Mouse (Mus musculus) C2C12 (cell line): ENCODE measurements at regions not wholly inside any gene's neighbourhood (a gene's known extent, or its start where the extent isn't known, plus 50 kb on each side); places are given as distances from the start of the nearest gene placed in this dataset.

Source experiments
- H3K27me3 ChIP-seq: one replicate; pipeline ENCODE4 v1.6.1; 2011; ENCODE audit not compliant: control insufficient read depth, insufficient read depth, insufficient read length
- H3K36me3 ChIP-seq: one replicate; pipeline ENCODE4 v1.6.1; 2011; ENCODE audit not compliant: control insufficient read depth, insufficient read depth
- H3K4me3 ChIP-seq: one replicate; pipeline ENCODE4 v1.5.1; 2011; ENCODE audit warnings: mild to moderate bottlenecking, control low read depth; ENCODE audit not compliant: poor library complexity, insufficient read depth, severe bottlenecking
- H3K79me2 ChIP-seq: one replicate; pipeline ENCODE4 v1.6.1; 2011; ENCODE audit not compliant: control insufficient read depth, insufficient read depth
- H3K79me3 ChIP-seq: one replicate; pipeline ENCODE4 v1.6.1; 2011; ENCODE audit warnings: low read depth, control low read depth
- H3ac ChIP-seq: one replicate; pipeline ENCODE3; 2011; ENCODE audit warnings: low read depth; ENCODE audit not compliant: control insufficient read depth, insufficient read length
- CEBPB ChIP-seq: IDR thresholded peaks from one replicate; pipeline ENCODE4 v1.6.1; 2011; ENCODE audit warnings: low read depth, mild to moderate bottlenecking, control low read depth, moderate library complexity
- CTCF ChIP-seq: IDR thresholded peaks from one replicate; pipeline ENCODE4 v1.5.1; 2011; ENCODE audit not compliant: control insufficient read depth, insufficient read depth, insufficient read length
- FOSL1 ChIP-seq: IDR thresholded peaks from one replicate; pipeline ENCODE4 v1.8.0; 2011; ENCODE audit warnings: mild to moderate bottlenecking, low read length; ENCODE audit not compliant: poor library complexity, insufficient read depth, severe bottlenecking
- MAX ChIP-seq: IDR thresholded peaks from one replicate; pipeline ENCODE4 v1.6.1; 2011; ENCODE audit warnings: mild to moderate bottlenecking, control low read depth
- MYOD1 ChIP-seq: IDR thresholded peaks from one replicate; pipeline ENCODE4 v1.6.1; 2011; ENCODE audit warnings: low read depth; ENCODE audit not compliant: control insufficient read depth, insufficient read length
- MYOG ChIP-seq: IDR thresholded peaks from one replicate; pipeline ENCODE4 v1.6.1; 2011; ENCODE audit not compliant: control insufficient read depth, insufficient read length; ENCODE audit errors: extremely low read depth
- USF1 ChIP-seq: IDR thresholded peaks from one replicate; pipeline ENCODE4 v1.6.1; 2011; ENCODE audit warnings: low read depth, mild to moderate bottlenecking, control low read depth, moderate library complexity

GRCm38 (mm10) chr9:93846411-93846810, 691.5 kb downstream of the 1190002N15Rik start:
- H3K79me3 ChIP-seq: no peaks in the 10 kb centered on the region
- no peak for TF ChIP-seq FOSL1
- no peak for TF ChIP-seq MAX
- no peak for TF ChIP-seq CEBPB
- no peak for TF ChIP-seq MYOD1
- TF ChIP-seq USF1: no peak
- TF ChIP-seq MYOG: no peak
- no peak for TF ChIP-seq CTCF
- no peaks in the 10 kb centered on the region for H3K36me3 ChIP-seq
- no peak overlapping the region for H3ac ChIP-seq
- no peak overlapping the region for H3K4me3 ChIP-seq
- no peaks in the 10 kb centered on the region for H3K27me3 ChIP-seq
- H3K79me2 ChIP-seq: no peaks in the 10 kb centered on the region

GRCm38 (mm10) chr9:93843869-93844268, 694.0 kb downstream of the 1190002N15Rik start:
- no peak overlapping the region for H3ac ChIP-seq
- no peaks in the 10 kb centered on the region for H3K36me3 ChIP-seq
- no peaks in the 10 kb centered on the region for H3K79me3 ChIP-seq
- TF ChIP-seq FOSL1 (no peak), MYOG (no peak), MAX (no peak), CEBPB (no peak), MYOD1 (no peak), CTCF (no peak), USF1 (no peak)
- no peak overlapping the region for H3K4me3 ChIP-seq
- no peaks in the 10 kb centered on the region for H3K27me3 ChIP-seq
- H3K79me2 ChIP-seq: no peaks in the 10 kb centered on the region
